Mouse (Mus musculus) liver, postnatal 0 days (tissue): ENCODE data around the gene Actr5. TPM values are rescaled to one million over a fixed set of nuclear protein-coding genes. Genes with fewer than 3 reads are reported as not detected.

Source experiments
- ATAC-seq: fragments of 200-750 bp; cut with Nextera tagmentation; 2 replicates; pipeline ENCODE4 v1.8.0; 2017; ENCODE audit warnings: mild to moderate bottlenecking, moderate library complexity
- DNase-seq: peaks from one replicate; pipeline ENCODE4 v3.0.0-alpha.2; 2016
- H3K27ac ChIP-seq: fragments of 300-500 bp; sonication (generic); 2 replicates; pipeline ENCODE4 v1.5.1; 2014; ENCODE audit warnings: antibody characterized with exemption, moderate library complexity, mild to moderate bottlenecking, low read depth
- H3K27me3 ChIP-seq: fragments of 300-500 bp; sonication (generic); 2 replicates; pipeline ENCODE4 v1.6.1; 2014; ENCODE audit warnings: low read length, control low read depth, mixed read lengths; ENCODE audit not compliant: insufficient read depth
- H3K36me3 ChIP-seq: fragments of 300-500 bp; sonication (generic); replicated peaks from 2 replicates; pipeline ENCODE4 v1.6.1; 2014; ENCODE audit warnings: mild to moderate bottlenecking, control low read depth, low read length, moderate library complexity, mixed read lengths; ENCODE audit not compliant: insufficient read depth
- H3K4me1 ChIP-seq: fragments of 300-500 bp; sonication (generic); 2 replicates; pipeline ENCODE4 v1.6.1; 2014; ENCODE audit warnings: antibody characterized with exemption, mild to moderate bottlenecking, control low read depth; ENCODE audit not compliant: insufficient read depth
- H3K4me2 ChIP-seq: fragments of 300-500 bp; sonication (generic); 2 replicates; pipeline ENCODE4 v1.6.1; 2014; ENCODE audit warnings: low read depth, mild to moderate bottlenecking, low read length, moderate library complexity, mixed read lengths
- H3K4me3 ChIP-seq: fragments of 300-500 bp; sonication (generic); 2 replicates; pipeline ENCODE4 v1.5.1; 2014; ENCODE audit warnings: low read depth, low read length
- H3K9ac ChIP-seq: fragments of 300-500 bp; sonication (generic); replicated peaks from 2 replicates; pipeline ENCODE4 v1.6.1; 2014; ENCODE audit warnings: mild to moderate bottlenecking, moderate library complexity
- H3K9me3 ChIP-seq: fragments of 300-500 bp; sonication (generic); 2 replicates; pipeline ENCODE4 v1.6.1; 2016; ENCODE audit warnings: mild to moderate bottlenecking, control low read depth, low read length, mixed read lengths
- CTCF ChIP-seq: sonication (generic); IDR thresholded peaks from 2 replicates; pipeline ENCODE4 v1.5.1; 2016; ENCODE audit warnings: antibody characterized with exemption, low read depth
- EP300 ChIP-seq: IDR thresholded peaks from 2 replicates; pipeline ENCODE4 v1.6.1; 2016; ENCODE audit warnings: antibody characterized with exemption, low read depth, mild to moderate bottlenecking
- WGBS: fragments of 180-500 bp; shearing (Covaris S2); extraction: QIAGEN DNeasy Blood & Tissue Kit; methylation state at CpG from one replicate; pipeline ENCODE4 v1.1.7; 2014; ENCODE audit not compliant: insufficient replicate concordance; 5-methylcytosine and 5-hydroxymethylcytosine counted together
- polyA plus RNA-seq: library from polyadenylated mRNA; unstranded; fragments of >200 nt; fragmentation: Nextera tagmentation; extraction: Ambion mirVana; gene quantifications from 2 replicates; pipeline ENCODE4 v1.2.1, GENCODE M21; 2015

Actr5 gene
- polyA plus RNA-seq, 1 experiment from 2014 or later, result 2.8 TPM

- peaks cover 16% of the 10 kb centered on the region for H3K36me3 ChIP-seq
- no peak overlapping the region for H3K4me3 ChIP-seq
- DNase-seq (no peak), ATAC-seq (no peak)
- no peak overlapping the region for H3K9ac ChIP-seq
- 92% methylated on average over 2 of the region's 2 CpGs for WGBS
- H3K9me3 ChIP-seq, result no peaks in the 10 kb centered on the region; the same call in 1 of the 2 replicates
- H3K27me3 ChIP-seq, result no peaks in the 10 kb centered on the region
- H3K4me2 ChIP-seq, result no peak overlapping the region
- no peaks in the 10 kb centered on the region for H3K4me1 ChIP-seq
- TF ChIP-seq CTCF, result no peak
- TF ChIP-seq EP300, result no peak
- no peak overlapping the region for H3K27ac ChIP-seq
Measured at GRCm38 (mm10) chr2:158642587-158642986, 17.9 kb downstream of the Actr5 start.

GRCm38 (mm10) chr2:158643791-158644190 is 19.1 kb downstream of the Actr5 start:
- no peak overlapping the region for H3K27ac ChIP-seq
- H3K36me3 ChIP-seq, result peaks cover 9% of the 10 kb centered on the region
- WGBS, result 76% methylated on average over 3 of the region's 3 CpGs
- H3K27me3 ChIP-seq, result no peaks in the 10 kb centered on the region
- TF ChIP-seq CTCF, result no peak
- no peak for TF ChIP-seq EP300
- H3K4me1 ChIP-seq, result no peaks in the 10 kb centered on the region
- no peak overlapping the region for H3K4me3 ChIP-seq
- DNase-seq (no peak), ATAC-seq (no peak)
- no peak overlapping the region for H3K9ac ChIP-seq
- no peak overlapping the region for H3K4me2 ChIP-seq
- no peaks in the 10 kb centered on the region; the same call in 1 of the 2 replicates for H3K9me3 ChIP-seq

- Histone ChIP-seq H3K4me2 (no peak overlapping the region), H3K9me3 (no peaks in the 10 kb centered on the region), H3K36me3 (no peaks in the 10 kb centered on the region), H3K4me3 (no peak overlapping the region), H3K27me3 (no peaks in the 10 kb centered on the region), H3K9ac (no peak overlapping the region), H3K4me1 (no peaks in the 10 kb centered on the region), H3K27ac (no peak overlapping the region)
- WGBS, result 43% methylated on average over 7 of the region's 7 CpGs
- DNase-seq (no peak), ATAC-seq (no peak)
- TF ChIP-seq CTCF (no peak), EP300 (no peak)
Measured at GRCm38 (mm10) chr2:158651159-158651908, 26.6 kb downstream of the Actr5 start.

GRCm38 (mm10) chr2:158652985-158653384 is 28.3 kb downstream of the Actr5 start:
- Histone ChIP-seq H3K9ac (no peak overlapping the region), H3K27me3 (no peaks in the 10 kb centered on the region), H3K36me3 (no peaks in the 10 kb centered on the region), H3K27ac (no peak overlapping the region), H3K4me2 (no peak overlapping the region), H3K9me3 (no peaks in the 10 kb centered on the region), H3K4me3 (no peak overlapping the region), H3K4me1 (no peaks in the 10 kb centered on the region)
- peak; percentile 82 for DNase-seq
- TF ChIP-seq EP300 (no peak), CTCF (peak; percentile 92)
- ATAC-seq, result peak; percentile 44; the same call in 1 of the 2 replicates
- 10% methylated on average over 4 of the region's 4 CpGs for WGBS

- TF ChIP-seq EP300 (no peak), CTCF (no peak)
- no peaks in the 10 kb centered on the region for H3K36me3 ChIP-seq
- H3K9ac ChIP-seq, result no peak overlapping the region
- 52% methylated on average over 9 of the region's 9 CpGs for WGBS
- H3K4me3 ChIP-seq, result no peak overlapping the region
- no peak overlapping the region for H3K4me2 ChIP-seq
- H3K27ac ChIP-seq, result no peak overlapping the region
- no peak for DNase-seq
- no peaks in the 10 kb centered on the region for H3K9me3 ChIP-seq
- ATAC-seq, result no peak
- no peaks in the 10 kb centered on the region; the same call in 1 of the 2 replicates for H3K4me1 ChIP-seq
- H3K27me3 ChIP-seq, result no peaks in the 10 kb centered on the region
Measured at GRCm38 (mm10) chr2:158654717-158655116, 30.0 kb downstream of the Actr5 start.

- H3K4me3 ChIP-seq, result no peak overlapping the region
- no peaks in the 10 kb centered on the region; the same call in 1 of the 2 replicates for H3K4me1 ChIP-seq
- ATAC-seq (no peak), DNase-seq (no peak)
- no peaks in the 10 kb centered on the region for H3K36me3 ChIP-seq
- 73% methylated on average over 4 of the region's 4 CpGs for WGBS
- H3K27ac ChIP-seq, result no peak overlapping the region
- no peaks in the 10 kb centered on the region for H3K27me3 ChIP-seq
- H3K9me3 ChIP-seq, result no peaks in the 10 kb centered on the region
- no peak overlapping the region for H3K4me2 ChIP-seq
- TF ChIP-seq EP300, result no peak
- no peak for TF ChIP-seq CTCF
- no peak overlapping the region for H3K9ac ChIP-seq
Measured at GRCm38 (mm10) chr2:158655806-158656205, 31.1 kb downstream of the Actr5 start.
